Mouse (Mus musculus) megakaryocyte, embryonic 14.5 days (primary cell): ENCODE measurements around the gene Mpst. TPM values are rescaled to one million over a fixed set of nuclear protein-coding genes. Genes with fewer than 3 reads are reported as not detected.

Source experiments
- H3K27me3 ChIP-seq: replicated peaks from 2 replicates; pipeline ENCODE3; 2012; ENCODE audit warnings: inconsistent platforms
- H3K36me3 ChIP-seq: replicated peaks from 2 replicates; pipeline ENCODE3; 2012; ENCODE audit warnings: low read length, inconsistent platforms, mixed read lengths
- H3K4me1 ChIP-seq: 2 replicates; pipeline ENCODE4 v1.6.1; 2012; ENCODE audit warnings: inconsistent platforms
- H3K4me3 ChIP-seq: replicated peaks from 2 replicates; pipeline ENCODE3; 2012; ENCODE audit warnings: moderate library complexity, mild to moderate bottlenecking, inconsistent platforms
- H3K9me3 ChIP-seq: 2 replicates; pipeline ENCODE4 v1.6.1; 2012; ENCODE audit warnings: inconsistent platforms
- FLI1 ChIP-seq: IDR thresholded peaks from 2 replicates; pipeline ENCODE4 v1.6.1; 2012; ENCODE audit warnings: low read length, inconsistent platforms, mixed read lengths
- GATA1 ChIP-seq: IDR thresholded peaks from 3 replicates; pipeline ENCODE4 v1.6.1; 2012; ENCODE audit warnings: mixed read lengths, low read length, inconsistent platforms, borderline replicate concordance
- polyA plus RNA-seq: library from polyadenylated mRNA; stranded (reverse); fragments of >175 nt; gene quantifications from 2 replicates; pipeline ENCODE4 v1.2.3, GENCODE M21; 2012; ENCODE audit warnings: low replicate concordance; ENCODE audit not compliant: insufficient read depth

Gene Mpst
- polyA plus RNA-seq, 1 experiment: 68.5 TPM

DNA sequence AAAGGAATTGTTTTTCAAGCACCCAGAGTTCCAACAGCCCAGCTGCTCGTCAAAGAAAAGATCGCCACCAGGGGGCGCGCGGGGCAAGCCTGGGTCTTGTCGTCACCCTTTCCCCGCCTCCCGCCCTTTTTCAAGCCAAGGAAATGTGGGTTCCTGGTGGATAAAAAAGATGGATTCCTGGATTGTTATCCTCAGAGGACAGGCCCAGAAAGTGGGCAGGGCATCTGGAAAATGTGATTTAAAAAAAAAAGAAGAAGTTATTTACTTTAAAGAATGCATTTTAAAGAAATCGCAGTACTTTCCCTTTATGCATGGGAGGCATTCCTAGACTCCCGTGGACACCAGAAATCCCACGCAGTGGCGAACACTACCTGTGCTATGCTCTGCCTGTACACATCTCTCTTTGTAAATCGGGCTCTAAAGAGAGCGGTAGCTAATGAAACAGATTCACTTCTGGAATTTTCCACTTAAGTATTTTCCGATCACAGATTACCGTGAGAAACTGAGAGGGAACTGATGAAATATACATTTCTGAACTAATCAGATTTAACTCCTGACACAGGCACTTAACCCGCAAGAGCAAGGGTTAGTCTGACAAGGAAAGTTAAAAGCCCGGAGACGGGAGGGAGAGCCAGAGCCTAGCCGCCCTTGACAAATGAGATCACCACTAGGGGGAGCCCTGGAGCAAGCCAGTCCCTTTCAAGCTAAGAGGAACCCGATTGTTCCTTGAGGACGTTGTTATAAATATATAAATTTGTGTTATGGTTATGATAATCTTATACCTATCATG, 41.7 kb downstream of the Mpst start:
- TF ChIP-seq GATA1: no peak
- TF ChIP-seq FLI1: no peak
- H3K4me1 ChIP-seq: peaks cover 65% of the 10 kb centered on the region

DNA sequence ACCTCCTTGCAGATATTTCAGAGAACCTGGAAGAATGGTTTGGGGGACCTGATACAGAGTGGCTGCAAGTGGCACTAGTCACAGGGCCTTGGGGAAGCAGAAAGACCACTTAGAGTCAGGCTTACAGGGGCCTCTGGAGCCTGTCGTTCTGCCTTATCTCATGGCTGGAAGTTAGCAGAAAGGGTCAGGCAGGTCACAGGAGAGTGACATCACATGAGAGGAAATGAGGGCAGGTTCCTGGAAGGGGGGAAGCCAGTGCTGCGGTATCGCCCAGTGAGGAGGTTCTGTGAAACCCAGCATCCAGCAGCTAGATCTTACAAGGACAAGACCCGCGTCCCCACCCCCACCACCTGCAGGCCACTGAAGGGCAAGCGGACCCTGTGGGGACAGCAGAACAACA, 42.9 kb downstream of the Mpst start:
- H3K4me1 ChIP-seq: peaks cover 77% of the 10 kb centered on the region
- no peaks in the 10 kb centered on the region for H3K36me3 ChIP-seq
- peaks cover 28% of the 10 kb centered on the region for H3K27me3 ChIP-seq
- H3K9me3 ChIP-seq: no peaks in the 10 kb centered on the region
- H3K4me3 ChIP-seq: peak overlapping the region; percentile 15
- TF ChIP-seq FLI1: no peak
- no peak for TF ChIP-seq GATA1

More for the DNA sequence above, 41.7 kb downstream of the Mpst start:
- H3K36me3 ChIP-seq: no peaks in the 10 kb centered on the region
- H3K4me3 ChIP-seq: peak overlapping the region; percentile 91
- H3K9me3 ChIP-seq: no peaks in the 10 kb centered on the region
- peaks cover 38% of the 10 kb centered on the region for H3K27me3 ChIP-seq

DNA sequence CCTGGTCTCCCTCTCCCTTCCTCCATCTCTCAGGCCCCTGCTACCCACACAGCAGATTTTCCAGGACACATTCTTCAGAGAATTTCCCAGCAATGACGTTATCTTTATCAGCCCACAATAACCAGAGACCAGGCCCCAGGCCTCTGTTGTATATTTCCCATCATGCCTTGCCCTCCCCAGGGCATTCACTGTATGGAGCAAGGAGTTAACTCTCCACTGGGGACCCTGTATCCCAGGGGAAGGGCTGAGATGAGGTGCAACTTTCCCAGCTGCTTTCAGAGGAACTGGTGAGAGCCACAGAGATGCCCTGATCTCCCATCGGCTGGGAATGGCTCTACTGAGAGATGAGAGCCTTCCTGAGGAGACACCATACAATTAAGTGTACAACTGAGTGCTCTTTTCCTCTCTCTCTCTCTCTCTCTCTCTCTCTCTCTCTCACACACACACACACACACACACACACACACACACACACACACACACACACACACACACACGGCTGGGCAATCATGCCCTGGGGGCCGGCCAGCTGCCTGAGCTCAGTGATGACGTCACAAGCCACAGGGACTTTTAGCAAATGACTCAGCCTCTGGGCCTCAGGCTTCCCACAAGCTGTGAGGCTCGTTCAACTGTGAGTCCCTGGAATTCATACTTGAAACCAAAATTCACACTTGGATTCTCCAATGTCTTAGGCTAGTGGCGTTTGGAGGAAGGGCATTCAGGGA, 43.6 kb downstream of the Mpst start:
- H3K36me3 ChIP-seq: no peaks in the 10 kb centered on the region
- TF ChIP-seq FLI1 (no peak), GATA1 (no peak)
- H3K9me3 ChIP-seq: no peaks in the 10 kb centered on the region
- H3K27me3 ChIP-seq: peaks cover 22% of the 10 kb centered on the region
- H3K4me3 ChIP-seq: peak overlapping the region; percentile 81
- peaks cover 82% of the 10 kb centered on the region for H3K4me1 ChIP-seq

DNA sequence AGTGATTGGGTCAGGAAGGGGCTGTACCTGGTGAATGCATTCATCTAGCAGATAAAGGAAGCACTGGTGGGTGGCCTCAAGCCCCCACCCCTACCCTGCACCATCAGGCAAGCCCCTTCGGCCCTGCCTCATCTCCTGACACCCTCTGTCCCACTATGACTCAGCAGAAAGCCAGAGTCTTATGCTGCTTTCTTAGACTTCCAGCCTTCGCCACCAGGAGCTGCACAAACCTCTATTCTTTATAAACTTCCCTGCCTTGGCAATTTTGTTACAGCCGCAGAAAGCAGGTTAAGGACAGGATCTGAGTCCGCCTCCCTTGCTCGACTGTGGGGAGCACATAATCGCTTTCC, 44.2 kb downstream of the Mpst start:
- Histone ChIP-seq H3K4me1 (peaks cover 87% of the 10 kb centered on the region), H3K27me3 (peaks cover 19% of the 10 kb centered on the region)
- TF ChIP-seq FLI1: no peak
- no peak for TF ChIP-seq GATA1

DNA sequence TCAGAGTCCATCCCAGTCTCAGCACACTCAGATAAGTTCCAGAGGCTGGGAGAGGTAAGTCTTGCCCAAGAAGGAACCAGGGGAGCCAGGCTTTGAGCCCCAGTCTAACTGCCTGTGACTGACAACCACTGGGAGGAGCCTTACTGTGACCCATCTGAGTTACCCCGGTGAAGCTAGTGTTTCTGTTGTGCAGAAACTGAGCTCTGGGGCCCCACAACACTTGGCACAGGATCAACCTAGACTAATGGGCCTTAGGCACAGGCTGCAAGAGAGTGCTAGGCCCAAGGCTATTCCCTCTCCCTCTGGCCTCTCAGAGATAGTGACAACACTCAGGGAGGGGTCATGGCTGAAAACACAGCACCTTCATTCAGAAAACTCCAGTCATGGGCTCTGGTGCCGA, 45.0 kb downstream of the Mpst start:
- TF ChIP-seq FLI1: no peak
- TF ChIP-seq GATA1: no peak
- Histone ChIP-seq H3K4me3 (peak overlapping the region; percentile 5), H3K36me3 (no peaks in the 10 kb centered on the region), H3K9me3 (no peaks in the 10 kb centered on the region), H3K4me1 (peaks cover 84% of the 10 kb centered on the region), H3K27me3 (peaks cover 15% of the 10 kb centered on the region)

More for the DNA sequence above, 44.2 kb downstream of the Mpst start:
- Histone ChIP-seq H3K9me3 (no peaks in the 10 kb centered on the region), H3K4me3 (peak overlapping the region; percentile 81), H3K36me3 (no peaks in the 10 kb centered on the region)

DNA sequence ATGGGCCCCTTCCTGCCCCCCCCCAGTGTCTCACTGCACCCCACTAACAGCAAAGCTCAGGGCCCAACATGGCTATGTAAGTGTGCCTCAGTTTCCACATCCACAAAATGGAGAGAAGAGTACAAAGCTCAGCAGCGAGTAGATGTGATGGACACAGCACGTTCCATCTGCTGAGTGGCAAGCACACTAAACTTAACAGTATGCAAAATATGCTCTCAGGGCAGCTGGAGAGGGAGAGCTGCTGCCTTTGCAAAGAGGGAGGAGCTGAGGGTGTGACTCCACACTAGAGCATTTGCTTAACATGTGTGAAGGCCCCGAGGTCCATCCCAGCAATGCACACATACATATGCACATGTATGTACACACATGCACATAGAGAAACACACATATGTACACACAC, 46.7 kb downstream of the Mpst start:
- Histone ChIP-seq H3K27me3 (peaks cover 22% of the 10 kb centered on the region), H3K4me3 (no peak overlapping the region), H3K36me3 (no peaks in the 10 kb centered on the region), H3K9me3 (no peaks in the 10 kb centered on the region), H3K4me1 (peaks cover 73% of the 10 kb centered on the region)
- TF ChIP-seq GATA1 (no peak), FLI1 (no peak)

DNA sequence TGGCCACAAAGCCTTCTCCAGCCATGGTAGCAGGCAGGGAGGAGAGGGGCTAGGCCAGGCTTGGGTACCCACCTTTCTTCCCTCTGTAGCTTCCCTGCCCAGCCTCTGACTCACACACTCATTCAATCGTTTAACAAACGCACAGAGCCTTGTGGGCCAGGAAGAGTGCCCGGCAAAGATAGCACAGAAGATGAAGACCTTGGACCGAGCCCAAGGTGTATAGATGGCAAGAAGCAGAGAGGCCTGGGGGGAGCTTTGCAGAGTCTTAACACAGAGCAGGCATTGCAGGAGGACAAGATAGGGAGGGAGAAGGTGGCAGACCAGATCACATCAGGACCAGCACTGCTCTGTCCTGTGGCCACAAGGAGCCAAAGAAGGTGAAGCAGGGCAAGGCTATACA, 49.0 kb downstream of the Mpst start:
- peaks cover 39% of the 10 kb centered on the region for H3K27me3 ChIP-seq
- no peaks in the 10 kb centered on the region for H3K9me3 ChIP-seq
- no peak for TF ChIP-seq GATA1
- TF ChIP-seq FLI1: no peak
- no peaks in the 10 kb centered on the region for H3K36me3 ChIP-seq
- no peak overlapping the region for H3K4me3 ChIP-seq
- peaks cover 51% of the 10 kb centered on the region for H3K4me1 ChIP-seq

DNA sequence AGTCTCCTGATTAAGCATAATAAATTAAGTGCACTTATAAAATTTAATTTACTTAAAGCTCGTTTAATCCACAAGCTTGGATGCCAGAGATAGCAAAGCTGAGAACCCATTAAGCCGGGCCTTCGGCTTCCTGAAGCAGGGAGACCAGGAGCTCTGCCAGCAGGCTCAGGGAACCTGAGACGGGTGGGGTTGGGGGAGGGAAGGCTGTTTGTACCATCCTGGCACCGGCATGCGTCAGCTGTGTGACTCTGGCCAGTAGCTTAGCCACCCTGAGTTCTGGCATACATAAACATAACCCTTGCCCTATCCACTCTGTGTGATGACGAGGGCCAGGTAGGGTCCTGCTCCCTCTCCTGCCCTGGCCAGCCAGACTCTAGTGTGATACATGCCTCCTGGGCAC, 49.8 kb downstream of the Mpst start:
- TF ChIP-seq FLI1: no peak
- TF ChIP-seq GATA1: no peak
- no peak overlapping the region for H3K4me3 ChIP-seq
- H3K27me3 ChIP-seq: peaks cover 48% of the 10 kb centered on the region
- H3K9me3 ChIP-seq: no peaks in the 10 kb centered on the region
- H3K36me3 ChIP-seq: no peaks in the 10 kb centered on the region
- H3K4me1 ChIP-seq: peaks cover 42% of the 10 kb centered on the region

DNA sequence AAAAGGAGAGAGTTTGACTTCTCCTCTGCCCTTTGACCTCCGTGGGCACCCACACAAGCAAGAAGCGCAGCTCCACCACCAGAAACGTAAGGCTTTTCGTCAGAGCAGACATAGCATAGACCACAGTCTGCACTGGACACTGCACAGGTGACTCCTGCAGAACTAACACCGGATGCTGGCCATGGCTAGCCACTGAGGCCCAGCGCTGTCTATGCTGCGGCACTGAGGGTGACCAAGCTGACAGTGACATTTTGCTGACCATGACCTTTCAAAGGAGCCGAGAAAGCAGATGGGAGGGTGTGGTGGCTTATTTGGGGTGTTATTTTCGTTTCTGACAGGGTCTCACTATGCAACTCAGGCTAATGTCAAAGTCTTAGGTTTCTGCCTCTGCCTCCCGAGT, 51.0 kb downstream of the Mpst start:
- peaks cover 59% of the 10 kb centered on the region for H3K27me3 ChIP-seq
- no peaks in the 10 kb centered on the region for H3K36me3 ChIP-seq
- TF ChIP-seq FLI1 (no peak), GATA1 (no peak)

DNA sequence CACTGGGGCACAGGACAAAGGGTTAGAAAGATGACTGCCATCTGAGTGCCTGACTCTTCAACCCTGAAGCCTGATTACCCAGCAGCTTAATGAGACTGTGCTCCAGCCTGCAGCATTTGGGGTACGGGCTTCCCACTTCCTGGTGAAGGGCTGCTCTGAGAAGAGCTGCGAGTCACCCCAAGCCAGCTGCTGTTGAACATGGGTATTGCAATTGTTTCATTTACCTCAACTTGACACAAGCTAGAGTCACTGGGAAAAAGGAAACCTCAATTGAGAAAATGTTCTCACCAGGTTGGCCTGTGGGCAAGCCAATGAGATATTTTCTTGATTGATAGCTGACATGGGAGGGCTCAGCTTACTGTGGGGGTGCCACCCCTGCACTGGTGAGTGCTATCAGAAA, 56.8 kb downstream of the Mpst start:
- peaks cover 14% of the 10 kb centered on the region for H3K4me1 ChIP-seq
- H3K4me3 ChIP-seq: no peak overlapping the region
- no peak for TF ChIP-seq GATA1
- TF ChIP-seq FLI1: no peak

More for the DNA sequence above, 51.0 kb downstream of the Mpst start:
- Histone ChIP-seq H3K4me3 (no peak overlapping the region), H3K9me3 (no peaks in the 10 kb centered on the region), H3K4me1 (peaks cover 31% of the 10 kb centered on the region)

More for the DNA sequence above, 56.8 kb downstream of the Mpst start:
- Histone ChIP-seq H3K36me3 (no peaks in the 10 kb centered on the region), H3K27me3 (peaks cover 86% of the 10 kb centered on the region), H3K9me3 (no peaks in the 10 kb centered on the region)

Other genes starting within 250 kb of the Mpst start
- gene Ift27, start 232.3 kb upstream of the Mpst start, polyA plus RNA-seq: 132 and 388 TPM in 2 replicates
- gene Pvalb, start 200.0 kb upstream of the Mpst start, polyA plus RNA-seq: not detected in 2 replicates
- gene Ncf4, start 161.6 kb upstream of the Mpst start, polyA plus RNA-seq: 31.4 and 83.6 TPM in 2 replicates
- 47.0 and 75.8 TPM in 2 replicates for gene Csf2rb2, start 100.7 kb upstream of the Mpst start, polyA plus RNA-seq
- 80.6 and 123 TPM in 2 replicates for gene Csf2rb, start 80.7 kb upstream of the Mpst start, polyA plus RNA-seq
- not detected in 2 replicates for gene Tex33, start 10.5 kb upstream of the Mpst start, polyA plus RNA-seq
- gene Tst, start 509 bp upstream of the Mpst start, polyA plus RNA-seq: 1.6 and 6.3 TPM in 2 replicates
- gene Kctd17, start 22.1 kb downstream of the Mpst start, polyA plus RNA-seq: 9.6 TPM in 1 of 2 replicates, not detected in the other
- gene Tmprss6, start 62.2 kb downstream of the Mpst start, polyA plus RNA-seq: not detected in 2 replicates
- gene Il2rb, start 88.9 kb downstream of the Mpst start, polyA plus RNA-seq: not detected in 2 replicates
- 22.8 and 31.2 TPM in 2 replicates for gene C1qtnf6, start 125.0 kb downstream of the Mpst start, polyA plus RNA-seq
- not detected in 2 replicates for gene Sstr3, start 138.3 kb downstream of the Mpst start, polyA plus RNA-seq
- 860 and 3,464 TPM in 2 replicates for gene Rac2, start 166.4 kb downstream of the Mpst start, polyA plus RNA-seq
- 27.7 and 31.6 TPM in 2 replicates for gene Cyth4, start 190.6 kb downstream of the Mpst start, polyA plus RNA-seq